Mouse (Mus musculus) hindbrain, embryonic 13.5 days (tissue): Measurements from ENCODE around the gene Cdk17. TPM values are rescaled to one million over a fixed set of nuclear protein-coding genes. Genes with fewer than 3 reads are reported as not detected.
A peak's percentile ranks its signal among the peaks of the same experiment; 100 is the strongest.

ENCODE experiments used
- ATAC-seq: fragments of 200-750 bp; cut with Nextera tagmentation; 2 replicates; pipeline ENCODE4 v1.8.0; 2017; ENCODE audit warnings: moderate TSS enrichment; ENCODE audit not compliant: low FRiP score
- H3K27ac ChIP-seq: fragments of 300-500 bp; sonication (generic); 2 replicates; pipeline ENCODE4 v1.5.1; 2015; ENCODE audit warnings: inconsistent platforms, mild to moderate bottlenecking, moderate library complexity
- H3K27me3 ChIP-seq: fragments of 300-500 bp; sonication (generic); 2 replicates; pipeline ENCODE4 v1.6.1; 2015; ENCODE audit warnings: mild to moderate bottlenecking, inconsistent platforms
- H3K36me3 ChIP-seq: fragments of 300-500 bp; sonication (generic); 2 replicates; pipeline ENCODE4 v1.6.1; 2015; ENCODE audit warnings: mild to moderate bottlenecking, inconsistent platforms
- H3K4me1 ChIP-seq: fragments of 300-500 bp; sonication (generic); replicated peaks from 2 replicates; pipeline ENCODE4 v1.6.1; 2015; ENCODE audit warnings: inconsistent platforms
- H3K4me2 ChIP-seq: fragments of 300-500 bp; sonication (generic); 2 replicates; pipeline ENCODE4 v1.6.1; 2015; ENCODE audit warnings: inconsistent platforms, mild to moderate bottlenecking, moderate library complexity
- H3K4me3 ChIP-seq: fragments of 300-500 bp; sonication (generic); 2 replicates; pipeline ENCODE4 v1.5.1; 2015; ENCODE audit warnings: mild to moderate bottlenecking, inconsistent platforms
- H3K9ac ChIP-seq: fragments of 300-500 bp; sonication (generic); 2 replicates; pipeline ENCODE4 v1.6.1; 2015; ENCODE audit warnings: mild to moderate bottlenecking, inconsistent platforms
- H3K9me3 ChIP-seq: fragments of 300-500 bp; sonication (generic); 2 replicates; pipeline ENCODE4 v1.6.1; 2016; ENCODE audit warnings: inconsistent platforms
- WGBS: fragments of 180-500 bp; shearing (Covaris S2); methylation state at CpG from one replicate; pipeline ENCODE4 v1.1.7; 2015; 5-methylcytosine and 5-hydroxymethylcytosine counted together
- polyA plus RNA-seq: library from polyadenylated mRNA; unstranded; fragments of >200 nt; fragmentation: Nextera tagmentation; extraction: Ambion mirVana; gene quantifications from 2 replicates; pipeline ENCODE4 v1.2.1, GENCODE M21; 2015

Cdk17 gene
- polyA plus RNA-seq, 1 experiment from 2014 or later, result 47.8 TPM

GRCm38 (mm10) chr10:93288336-93288735 lies 127.7 kb downstream of the Cdk17 start:
- no peak overlapping the region for H3K4me2 ChIP-seq
- WGBS, result 65% methylated on average over 4 of the region's 4 CpGs

GRCm38 (mm10) chr10:93289404-93289803 lies 128.7 kb downstream of the Cdk17 start:
- Histone ChIP-seq H3K27me3 (no peaks in the 10 kb centered on the region), H3K27ac (no peak overlapping the region), H3K36me3 (no peaks in the 10 kb centered on the region), H3K9me3 (no peaks in the 10 kb centered on the region), H3K4me3 (no peak overlapping the region), H3K4me1 (peaks cover 4% of the 10 kb centered on the region; the same call in 1 of the 2 replicates), H3K4me2 (no peak overlapping the region), H3K9ac (no peak overlapping the region; the same call in 1 of the 2 replicates)
- no peak for ATAC-seq
- WGBS, result 60% methylated on average over 6 of the region's 6 CpGs

More at GRCm38 (mm10) chr10:93288336-93288735, 127.7 kb downstream of the Cdk17 start:
- Histone ChIP-seq H3K36me3 (no peaks in the 10 kb centered on the region), H3K9me3 (no peaks in the 10 kb centered on the region), H3K4me3 (no peak overlapping the region), H3K27ac (no peak overlapping the region), H3K4me1 (peaks cover 4% of the 10 kb centered on the region; the same call in 1 of the 2 replicates), H3K27me3 (no peaks in the 10 kb centered on the region), H3K9ac (no peak overlapping the region)
- no peak for ATAC-seq

- Histone ChIP-seq H3K9ac (no peak overlapping the region), H3K4me3 (no peak overlapping the region), H3K36me3 (no peaks in the 10 kb centered on the region), H3K4me1 (peaks cover 6% of the 10 kb centered on the region; the same call in 1 of the 2 replicates), H3K27me3 (no peaks in the 10 kb centered on the region), H3K9me3 (no peaks in the 10 kb centered on the region), H3K4me2 (no peak overlapping the region), H3K27ac (no peak overlapping the region)
- 36% methylated on average over 7 of the region's 7 CpGs for WGBS
- ATAC-seq, result no peak; the same call in 1 of the 2 replicates
Observed at GRCm38 (mm10) chr10:93291352-93291751, 130.7 kb downstream of the Cdk17 start.

- Histone ChIP-seq H3K9ac (no peak overlapping the region), H3K27ac (no peak overlapping the region), H3K4me2 (no peak overlapping the region), H3K36me3 (no peaks in the 10 kb centered on the region), H3K4me3 (no peak overlapping the region), H3K4me1 (peaks cover 9% of the 10 kb centered on the region; the same call in 1 of the 2 replicates), H3K27me3 (no peaks in the 10 kb centered on the region), H3K9me3 (no peaks in the 10 kb centered on the region)
- WGBS, result 5% methylated on average over 6 of the region's 6 CpGs
- no peak for ATAC-seq
Observed at GRCm38 (mm10) chr10:93291843-93292242, 131.2 kb downstream of the Cdk17 start.

- no peaks in the 10 kb centered on the region for H3K9me3 ChIP-seq
- H3K9ac ChIP-seq, result no peak overlapping the region
- no peaks in the 10 kb centered on the region for H3K36me3 ChIP-seq
- no peak overlapping the region for H3K27ac ChIP-seq
- no peak overlapping the region for H3K4me3 ChIP-seq
- WGBS, result 88% methylated on average over 7 of the region's 7 CpGs
- peaks cover 9% of the 10 kb centered on the region; the same call in 1 of the 2 replicates for H3K4me1 ChIP-seq
- H3K27me3 ChIP-seq, result no peaks in the 10 kb centered on the region
- no peak for ATAC-seq
- H3K4me2 ChIP-seq, result no peak overlapping the region
Observed at GRCm38 (mm10) chr10:93293621-93294020, 132.9 kb downstream of the Cdk17 start.

- Histone ChIP-seq H3K4me2 (no peak overlapping the region), H3K9me3 (no peaks in the 10 kb centered on the region), H3K36me3 (no peaks in the 10 kb centered on the region), H3K27me3 (no peaks in the 10 kb centered on the region), H3K4me1 (peaks cover 9% of the 10 kb centered on the region; the same call in 1 of the 2 replicates), H3K4me3 (no peak overlapping the region), H3K27ac (no peak overlapping the region), H3K9ac (no peak overlapping the region)
- WGBS, result 74% methylated on average over 20 of the region's 20 CpGs
- ATAC-seq, result no peak
Observed at GRCm38 (mm10) chr10:93294547-93295219, 134.0 kb downstream of the Cdk17 start.

- no peak for ATAC-seq
- no peak overlapping the region; the same call in 1 of the 2 replicates for H3K27ac ChIP-seq
- no peak overlapping the region for H3K4me3 ChIP-seq
- peaks cover 9% of the 10 kb centered on the region; the same call in 1 of the 2 replicates for H3K4me1 ChIP-seq
- H3K4me2 ChIP-seq, result no peak overlapping the region
- no peaks in the 10 kb centered on the region for H3K27me3 ChIP-seq
- no peak overlapping the region for H3K9ac ChIP-seq
- H3K9me3 ChIP-seq, result no peaks in the 10 kb centered on the region
- H3K36me3 ChIP-seq, result no peaks in the 10 kb centered on the region
- WGBS, result 40% methylated on average over 5 of the region's 5 CpGs
Observed at GRCm38 (mm10) chr10:93297774-93298173, 137.1 kb downstream of the Cdk17 start.

GRCm38 (mm10) chr10:93298208-93298607 lies 137.5 kb downstream of the Cdk17 start:
- H3K27me3 ChIP-seq, result no peaks in the 10 kb centered on the region
- H3K4me1 ChIP-seq, result peaks cover 9% of the 10 kb centered on the region; the same call in 1 of the 2 replicates
- no peak for ATAC-seq
- H3K4me2 ChIP-seq, result no peak overlapping the region
- WGBS, result 67% methylated on average over 7 of the region's 7 CpGs
- 0 out of 2 replicates have a peak overlapping the region, but pooled peaks have one; percentile 8 for H3K9ac ChIP-seq
- H3K4me3 ChIP-seq, result no peak overlapping the region
- no peaks in the 10 kb centered on the region for H3K36me3 ChIP-seq
- peak overlapping the region; percentile 2; the same call in 1 of the 2 replicates for H3K27ac ChIP-seq
- no peaks in the 10 kb centered on the region for H3K9me3 ChIP-seq

- 81% methylated on average over 8 of the region's 8 CpGs for whole genome bisulfite sequencing
- Histone ChIP-seq H3K4me1 (no peaks in the 10 kb centered on the region), H3K4me2 (no peak overlapping the region), H3K36me3 (no peaks in the 10 kb centered on the region), H3K27me3 (no peaks in the 10 kb centered on the region), H3K9me3 (no peaks in the 10 kb centered on the region), H3K9ac (no peak overlapping the region), H3K27ac (no peak overlapping the region), H3K4me3 (no peak overlapping the region)
- no peak for ATAC-seq
Observed at GRCm38 (mm10) chr10:93301831-93302230, 141.2 kb downstream of the Cdk17 start.

GRCm38 (mm10) chr10:93303231-93303630 lies 142.6 kb downstream of the Cdk17 start:
- 86% methylated on average over 4 of the region's 4 CpGs for WGBS
- no peak for ATAC-seq

GRCm38 (mm10) chr10:93305946-93306345 lies 145.3 kb downstream of the Cdk17 start:
- Histone ChIP-seq H3K9ac (no peak overlapping the region), H3K4me1 (peaks cover 19% of the 10 kb centered on the region), H3K36me3 (no peaks in the 10 kb centered on the region), H3K4me2 (no peak overlapping the region), H3K9me3 (no peaks in the 10 kb centered on the region), H3K27me3 (peaks cover 11% of the 10 kb centered on the region), H3K4me3 (no peak overlapping the region), H3K27ac (no peak overlapping the region)
- no peak for ATAC-seq
- WGBS, result 79% methylated on average over 6 of the region's 6 CpGs

More at GRCm38 (mm10) chr10:93303231-93303630, 142.6 kb downstream of the Cdk17 start:
- Histone ChIP-seq H3K4me2 (no peak overlapping the region), H3K9ac (no peak overlapping the region), H3K4me1 (no peaks in the 10 kb centered on the region), H3K27ac (no peak overlapping the region), H3K36me3 (no peaks in the 10 kb centered on the region), H3K9me3 (no peaks in the 10 kb centered on the region), H3K27me3 (no peaks in the 10 kb centered on the region), H3K4me3 (no peak overlapping the region)

GRCm38 (mm10) chr10:93306367-93306766 lies 145.7 kb downstream of the Cdk17 start:
- H3K9ac ChIP-seq, result no peak overlapping the region
- WGBS, result 85% methylated on average over 11 of the region's 11 CpGs
- H3K9me3 ChIP-seq, result no peaks in the 10 kb centered on the region
- ATAC-seq, result no peak
- H3K27me3 ChIP-seq, result peaks cover 15% of the 10 kb centered on the region
- H3K4me1 ChIP-seq, result peaks cover 23% of the 10 kb centered on the region
- H3K4me3 ChIP-seq, result no peak overlapping the region
- H3K4me2 ChIP-seq, result no peak overlapping the region
- H3K27ac ChIP-seq, result no peak overlapping the region
- no peaks in the 10 kb centered on the region for H3K36me3 ChIP-seq
